ENCODE assay signal across 8 mouse cellular contexts in the genomic region with DNA sequence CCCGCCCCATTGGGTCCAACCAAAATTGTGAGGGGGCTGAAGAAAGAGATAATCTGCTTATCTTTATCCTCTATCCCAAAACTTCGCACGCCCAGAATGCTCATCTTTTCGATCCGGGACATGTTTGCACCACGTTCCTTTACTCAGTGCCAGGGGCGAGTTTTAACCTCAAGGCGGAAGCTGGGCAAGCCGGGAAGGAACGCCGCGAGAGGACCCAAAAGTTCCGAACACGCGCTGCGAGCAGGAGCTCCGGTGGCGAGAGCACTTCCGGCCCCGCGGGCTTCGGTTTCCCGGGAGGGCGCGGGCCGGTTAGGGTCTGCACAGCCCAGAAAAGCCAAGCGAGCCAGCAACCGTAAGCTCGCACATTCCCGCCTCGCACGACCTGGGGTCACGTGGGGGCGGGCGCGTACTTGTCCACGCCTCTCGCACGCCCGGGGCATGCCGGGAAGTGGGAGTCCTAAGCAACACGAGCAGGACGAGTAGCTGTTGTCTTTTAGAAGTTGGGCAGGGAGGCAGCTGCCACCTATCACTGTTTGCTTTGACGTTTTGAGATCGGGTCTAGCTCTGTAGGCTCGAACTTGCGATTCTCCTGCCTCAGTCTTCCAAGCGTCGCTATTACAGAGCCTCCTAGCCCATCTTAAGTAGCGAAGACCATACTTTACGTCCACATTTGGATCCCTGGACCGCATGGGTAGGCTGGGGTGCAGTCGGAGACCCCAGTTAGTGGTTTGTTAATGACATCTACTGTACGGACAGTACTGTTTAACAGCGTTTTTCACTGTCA. TPM values are rescaled to one million over a fixed set of nuclear protein-coding genes. Genes with fewer than 3 reads are reported as not detected.
DNase-seq lines count a peak whose midpoint lies in the region; ATAC-seq and TF ChIP-seq lines count a peak whose summit lies in the region.

A gene (minus strand): TSS at position 386 of the 784 bp plus-strand sequence.

- H3K4me3 ChIP-seq in heart, embryonic 12.5 days, result peak within 1 kb of the TSS; percentile 83
- H3K4me3 ChIP-seq in kidney, postnatal 0 days (replicated peaks; ENCODE audit: low read depth, low read length), result peak within 1 kb of the TSS; percentile 66
- H3K4me3 ChIP-seq in liver, embryonic 11.5 days (ENCODE audit: low read depth, low read length), result peak within 1 kb of the TSS; percentile 87
- H3K4me3 ChIP-seq in stomach, embryonic 14.5 days (ENCODE audit: low read depth, low read length), result peak within 1 kb of the TSS; percentile 77

- peak; percentile 93 for DNase-seq in CD4-positive helper T cell, adult 2 months (ENCODE audit: low read depth, low spot score)
- peak; percentile 77 for DNase-seq in brain, embryonic 18.5 days (ENCODE audit: low read depth, low spot score)
- DNase-seq in kidney, postnatal 0 days (ENCODE audit: low spot score), result peak; percentile 95
- DNase-seq in liver, embryonic 11.5 days (ENCODE audit: low spot score), result peak; percentile 89
- DNase-seq in naive thymus-derived CD4-positive, alpha-beta T cell, adult 2 months (ENCODE audit: low read depth), result peak; percentile 91

- WGBS in heart, embryonic 12.5 days, result 4% methylated on average over 55 of the region's 55 CpGs
- WGBS in kidney, postnatal 0 days, result 4% methylated on average over 55 of the region's 55 CpGs
- 3% methylated on average over 55 of the region's 55 CpGs for WGBS in liver, embryonic 11.5 days
- WGBS in stomach, embryonic 14.5 days, result 4% methylated on average over 55 of the region's 55 CpGs

- no peaks in the 10 kb centered on the region for H3K27me3 ChIP-seq in heart, embryonic 12.5 days (replicated peaks)
- H3K27me3 ChIP-seq in kidney, postnatal 0 days (ENCODE audit: insufficient read depth, low read length), result no peaks in the 10 kb centered on the region
- H3K27me3 ChIP-seq in liver, embryonic 11.5 days (replicated peaks; ENCODE audit: control insufficient read depth, insufficient read depth, low read length), result no peaks in the 10 kb centered on the region
- H3K27me3 ChIP-seq in stomach, embryonic 14.5 days (ENCODE audit: control insufficient read depth, insufficient read depth, low read length), result no peaks in the 10 kb centered on the region

- peaks cover 10% of the 10 kb centered on the region; the same call in 1 of the 2 replicates for H3K36me3 ChIP-seq in heart, embryonic 12.5 days
- no peaks in the 10 kb centered on the region for H3K36me3 ChIP-seq in kidney, postnatal 0 days (ENCODE audit: insufficient read depth, low read length)
- peaks cover 2% of the 10 kb centered on the region; the same call in 1 of the 2 replicates for H3K36me3 ChIP-seq in liver, embryonic 11.5 days (ENCODE audit: control insufficient read depth, insufficient read depth, low read length)
- peaks cover 5% of the 10 kb centered on the region for H3K36me3 ChIP-seq in stomach, embryonic 14.5 days (ENCODE audit: control insufficient read depth, insufficient read depth, low read length)

- TF ChIP-seq CTCF in kidney, postnatal 0 days (IDR thresholded peaks at IDR 0.05; ENCODE audit: low read depth), result no peak

- peak within 1 kb of the TSS; percentile 73 for H3K27ac ChIP-seq in heart, embryonic 12.5 days (ENCODE audit: poor library complexity, severe bottlenecking)
- H3K27ac ChIP-seq in kidney, postnatal 0 days, result peak within 1 kb of the TSS; percentile 81
- H3K27ac ChIP-seq in liver, embryonic 11.5 days (ENCODE audit: low read depth, low read length), result peak within 1 kb of the TSS; percentile 76
- H3K27ac ChIP-seq in stomach, embryonic 14.5 days (ENCODE audit: low read length), result peak within 1 kb of the TSS; percentile 87

- H3K9ac ChIP-seq in heart, embryonic 12.5 days, result peak within 1 kb of the TSS; percentile 87
- H3K9ac ChIP-seq in kidney, postnatal 0 days (ENCODE audit: low read depth, low read length), result peak within 1 kb of the TSS; percentile 82
- peak within 1 kb of the TSS; percentile 80 for H3K9ac ChIP-seq in liver, embryonic 11.5 days (ENCODE audit: low read depth, low read length)
- H3K9ac ChIP-seq in stomach, embryonic 14.5 days (replicated peaks; ENCODE audit: low read depth, low read length), result peak within 1 kb of the TSS; percentile 77

- peak within 1 kb of the TSS; percentile 87 for H3K4me2 ChIP-seq in heart, embryonic 12.5 days
- H3K4me2 ChIP-seq in kidney, postnatal 0 days (ENCODE audit: low read length), result peak within 1 kb of the TSS; percentile 83
- peak within 1 kb of the TSS; percentile 76 for H3K4me2 ChIP-seq in liver, embryonic 11.5 days
- H3K4me2 ChIP-seq in stomach, embryonic 14.5 days (replicated peaks; ENCODE audit: low read depth, low read length), result peak within 1 kb of the TSS; percentile 63

- H3K9me3 ChIP-seq in heart, embryonic 12.5 days (replicated peaks), result no peaks in the 10 kb centered on the region
- H3K9me3 ChIP-seq in kidney, postnatal 0 days (replicated peaks; ENCODE audit: low read length), result no peaks in the 10 kb centered on the region
- no peaks in the 10 kb centered on the region for H3K9me3 ChIP-seq in liver, embryonic 11.5 days (ENCODE audit: control insufficient read depth, low read length)
- no peaks in the 10 kb centered on the region for H3K9me3 ChIP-seq in stomach, embryonic 14.5 days (ENCODE audit: control insufficient read depth, low read depth, low read length)

- H3K4me1 ChIP-seq in heart, embryonic 12.5 days (replicated peaks), result peaks cover 8% of the 10 kb centered on the region
- no peaks in the 10 kb centered on the region for H3K4me1 ChIP-seq in kidney, postnatal 0 days (replicated peaks; ENCODE audit: insufficient read depth, low read length)
- H3K4me1 ChIP-seq in liver, embryonic 11.5 days (replicated peaks; ENCODE audit: control insufficient read depth, insufficient read depth, low read length), result no peaks in the 10 kb centered on the region; the same call in 1 of the 2 replicates
- H3K4me1 ChIP-seq in stomach, embryonic 14.5 days (ENCODE audit: control insufficient read depth, insufficient read depth, low read length), result 0 out of 2 replicates have a peak, but pooled peaks cover 3% of the 10 kb centered on the region

- ATAC-seq in erythroid progenitor cell, adult 5-6 weeks (replicated peaks; ENCODE audit: low FRiP score, poor library complexity, severe bottlenecking), result peak; percentile 99
- ATAC-seq in heart, embryonic 12.5 days (ENCODE audit: insufficient number of reproducible peaks, low FRiP score), result peak; percentile 99
- peak; percentile 92 for ATAC-seq in kidney, postnatal 0 days (replicated peaks; ENCODE audit: low FRiP score, low read depth)
- ATAC-seq in liver, embryonic 11.5 days (replicated peaks; ENCODE audit: low FRiP score), result peak; percentile 93
- peak; percentile 96 for ATAC-seq in stomach, embryonic 14.5 days (ENCODE audit: insufficient number of reproducible peaks, insufficient read depth, low FRiP score, low read depth)

RNA-seq across cellular contexts. Expression of the gene that starts here (rescaled TPM):
- 23.1 and 46.5 TPM in 2 replicates for total RNA-seq in erythroid progenitor cell, adult 5-6 weeks (2015; ENCODE audit: low replicate concordance)
- total RNA-seq in erythroid progenitor cell, adult 5-6 weeks (2017; ENCODE audit: low replicate concordance), result 26.7 and 30.7 TPM in 2 replicates
- 24.0 and 25.6 TPM in 2 replicates for polyA plus RNA-seq in heart, embryonic 12.5 days (2016; fragmentation: Nextera tagmentation; extraction: Ambion mirVana)
- polyA plus RNA-seq in kidney, postnatal 0 days (2015; fragmentation: Nextera tagmentation; extraction: Ambion mirVana), result 21.3 and 21.6 TPM in 2 replicates
- 36.4 and 37.5 TPM in 2 replicates for polyA plus RNA-seq in liver, embryonic 11.5 days (2014; fragmentation: Nextera tagmentation; extraction: Ambion mirVana)
- polyA plus RNA-seq in stomach, embryonic 14.5 days (2014; fragmentation: Nextera tagmentation; extraction: Ambion mirVana), result 28.9 and 32.8 TPM in 2 replicates

Comparison
In these comparisons a context has a peak if more than half of its experiments do, and no peak if none do; other contexts are left out.
1. Peak in every context shown above with its lines: DNase-seq, ATAC-seq, H3K4me3 ChIP-seq and H3K27ac ChIP-seq.